Mouse (Mus musculus) heart, embryonic 15.5 days (tissue): ENCODE measurements around the gene Spock3. TPM values are rescaled to one million over a fixed set of nuclear protein-coding genes. Genes with fewer than 3 reads are reported as not detected.
"Not testable (repeated sequence)": the region's sequence is repeated elsewhere in the genome, so short reads cannot be mapped to it uniquely, and the experiment has no call there.

Experiments
- ATAC-seq: fragments of 200-750 bp; cut with Nextera tagmentation; replicated peaks from 2 replicates; pipeline ENCODE4 v1.8.0; 2017; ENCODE audit warnings: low read depth, moderate TSS enrichment; ENCODE audit not compliant: insufficient number of reproducible peaks, insufficient read depth, low FRiP score
- H3K27ac ChIP-seq: fragments of 300-500 bp; sonication (generic); 2 replicates; pipeline ENCODE4 v1.5.1; 2015; ENCODE audit warnings: mild to moderate bottlenecking, inconsistent platforms
- H3K27me3 ChIP-seq: fragments of 300-500 bp; sonication (generic); 2 replicates; pipeline ENCODE4 v1.6.1; 2015; ENCODE audit warnings: inconsistent platforms
- H3K36me3 ChIP-seq: fragments of 300-500 bp; sonication (generic); 2 replicates; pipeline ENCODE4 v1.6.1; 2015; ENCODE audit warnings: mild to moderate bottlenecking, inconsistent platforms
- H3K4me1 ChIP-seq: fragments of 300-500 bp; sonication (generic); replicated peaks from 2 replicates; pipeline ENCODE4 v1.6.1; 2015; ENCODE audit warnings: inconsistent platforms
- H3K4me2 ChIP-seq: fragments of 300-500 bp; sonication (generic); 2 replicates; pipeline ENCODE4 v1.6.1; 2015; ENCODE audit warnings: inconsistent platforms, mild to moderate bottlenecking, moderate library complexity
- H3K4me3 ChIP-seq: fragments of 300-500 bp; sonication (generic); 2 replicates; pipeline ENCODE4 v1.5.1; 2015; ENCODE audit warnings: mild to moderate bottlenecking, inconsistent platforms
- H3K9ac ChIP-seq: fragments of 300-500 bp; sonication (generic); 2 replicates; pipeline ENCODE4 v1.6.1; 2015; ENCODE audit warnings: mild to moderate bottlenecking, inconsistent platforms
- H3K9me3 ChIP-seq: fragments of 300-500 bp; sonication (generic); replicated peaks from 2 replicates; pipeline ENCODE4 v1.6.1; 2016; ENCODE audit warnings: inconsistent platforms
- WGBS: fragments of 180-500 bp; shearing (Covaris S2); methylation state at CpG from one replicate; pipeline ENCODE4 v1.1.7; 2015; ENCODE audit warnings: mixed read lengths; 5-methylcytosine and 5-hydroxymethylcytosine counted together
- polyA plus RNA-seq: library from polyadenylated mRNA; unstranded; fragments of >200 nt; fragmentation: Nextera tagmentation; extraction: Ambion mirVana; gene quantifications from 2 replicates; pipeline ENCODE4 v1.2.1, GENCODE M21; 2015

Spock3 gene
- polyA plus RNA-seq, 1 experiment from 2014 or later: 1.8 TPM

DNA sequence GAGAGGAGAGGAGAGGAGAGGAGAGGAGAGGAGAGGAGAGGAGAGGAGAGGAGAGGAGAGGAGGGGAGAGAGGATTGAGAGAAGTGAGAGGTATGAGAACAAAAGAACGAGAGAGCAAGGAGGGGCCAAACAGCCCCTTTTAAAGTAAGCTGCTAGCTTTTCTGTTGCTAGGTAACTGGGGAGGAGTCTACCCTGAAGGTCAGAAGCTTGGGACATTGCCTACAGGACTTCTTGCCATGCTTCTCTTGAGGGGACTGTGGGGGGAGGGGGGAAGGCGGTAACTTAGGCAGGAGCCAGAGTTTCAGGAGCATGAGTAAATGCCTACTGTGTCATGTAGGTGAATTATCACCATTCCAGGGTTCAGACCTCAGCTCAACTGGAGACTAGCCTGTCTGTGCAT lies 213.1 kb downstream of the Spock3 start:
- H3K36me3 ChIP-seq, ATAC-seq, H3K4me3 ChIP-seq, H3K4me2 ChIP-seq, H3K27ac ChIP-seq, H3K9me3 ChIP-seq, H3K9ac ChIP-seq, H3K4me1 ChIP-seq, H3K27me3 ChIP-seq: not testable (repeated sequence)
- WGBS: 63% methylated on average over 2 of the region's 2 CpGs

DNA sequence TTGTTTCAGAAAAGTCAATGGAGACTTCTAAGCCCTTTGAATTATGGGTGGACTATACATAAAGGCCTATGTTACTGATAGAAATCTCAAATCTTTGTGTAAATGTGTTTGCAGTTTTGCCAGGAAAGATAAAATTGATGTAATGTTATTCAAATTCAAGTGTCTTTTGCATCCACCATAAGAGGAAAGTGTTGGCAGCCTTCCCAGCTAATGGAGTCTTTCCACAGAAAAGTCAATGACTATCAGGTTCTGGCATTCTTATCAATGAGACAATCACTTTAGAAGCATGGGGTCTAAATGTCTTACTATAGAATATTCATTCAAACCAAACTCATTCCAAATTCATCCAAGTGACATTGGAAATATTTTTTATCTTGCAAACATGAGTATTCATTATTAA lies 214.5 kb downstream of the Spock3 start:
- Histone ChIP-seq H3K4me1 (no peaks in the 10 kb centered on the region), H3K36me3 (no peaks in the 10 kb centered on the region), H3K4me3 (no peak overlapping the region), H3K27me3 (no peaks in the 10 kb centered on the region), H3K9ac (no peak overlapping the region), H3K4me2 (no peak overlapping the region), H3K27ac (no peak overlapping the region), H3K9me3 (no peaks in the 10 kb centered on the region)
- ATAC-seq: no peak

DNA sequence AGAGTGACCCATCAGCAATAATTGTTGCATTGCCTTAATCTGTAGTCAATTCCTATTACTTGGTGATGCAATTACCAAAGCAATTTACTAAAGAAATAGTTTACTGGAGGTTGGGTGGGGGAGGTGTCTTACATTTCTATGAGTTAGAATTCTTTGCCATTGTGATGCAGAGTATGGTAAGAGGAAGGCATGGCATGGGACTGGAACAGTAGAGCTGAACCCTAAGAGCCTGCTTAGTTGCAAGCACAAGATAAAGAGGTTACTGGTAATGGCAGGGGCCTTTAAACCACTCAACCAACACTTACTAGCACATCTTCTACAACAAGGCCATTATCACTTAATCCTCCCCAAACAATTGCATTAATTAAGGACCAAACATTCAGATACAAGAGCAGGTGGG lies 219.1 kb downstream of the Spock3 start:
- no peak overlapping the region for H3K4me2 ChIP-seq
- H3K36me3 ChIP-seq: no peaks in the 10 kb centered on the region
- no peak overlapping the region for H3K27ac ChIP-seq
- no peaks in the 10 kb centered on the region for H3K27me3 ChIP-seq
- no peaks in the 10 kb centered on the region for H3K4me1 ChIP-seq
- ATAC-seq: no peak
- no peak overlapping the region for H3K9ac ChIP-seq
- H3K9me3 ChIP-seq: no peaks in the 10 kb centered on the region
- no peak overlapping the region for H3K4me3 ChIP-seq

GRCm38 (mm10) chr8:63181272-63181671 lies 230.5 kb downstream of the Spock3 start:
- ATAC-seq: no peak
- Histone ChIP-seq H3K4me3 (no peak overlapping the region), H3K4me1 (no peaks in the 10 kb centered on the region), H3K9ac (no peak overlapping the region), H3K27me3 (no peaks in the 10 kb centered on the region), H3K9me3 (no peaks in the 10 kb centered on the region), H3K36me3 (no peaks in the 10 kb centered on the region), H3K4me2 (no peak overlapping the region), H3K27ac (no peak overlapping the region)
- 83% methylated on average over 1 of the region's 1 CpGs for WGBS

DNA sequence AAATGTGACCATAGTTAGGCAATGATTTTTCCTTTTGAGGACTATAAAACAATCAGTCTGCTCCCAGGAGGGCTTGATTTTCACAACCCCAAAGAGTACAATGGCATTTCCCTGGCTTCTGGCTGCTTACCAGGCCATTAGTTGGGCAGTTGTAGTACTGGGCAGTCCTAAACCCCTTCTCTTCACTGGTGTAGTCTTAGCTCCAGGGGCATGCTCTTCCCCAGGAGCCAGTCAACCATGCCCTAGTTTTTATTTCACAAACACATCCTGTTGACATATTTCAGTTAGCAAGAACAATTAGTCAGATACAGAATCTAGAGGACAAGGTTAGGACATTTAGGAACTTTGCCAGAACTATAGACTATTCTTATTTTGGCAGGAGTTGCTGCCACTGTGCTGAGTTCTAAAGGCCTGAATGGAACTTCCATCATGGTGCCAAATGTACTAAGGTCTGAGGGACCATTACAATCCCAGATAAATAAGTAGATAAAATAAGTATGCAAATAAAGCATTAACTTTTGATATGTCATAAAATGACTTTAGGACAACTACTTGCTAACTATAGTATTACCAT lies 308.1 kb downstream of the Spock3 start:
- H3K36me3 ChIP-seq: no peaks in the 10 kb centered on the region
- H3K27me3 ChIP-seq: no peaks in the 10 kb centered on the region
- H3K4me2 ChIP-seq: no peak overlapping the region
- H3K27ac ChIP-seq: no peak overlapping the region
- H3K4me3 ChIP-seq: no peak overlapping the region
- H3K4me1 ChIP-seq: peaks cover 6% of the 10 kb centered on the region
- ATAC-seq: no peak
- H3K9me3 ChIP-seq: no peaks in the 10 kb centered on the region
- no peak overlapping the region for H3K9ac ChIP-seq

GRCm38 (mm10) chr8:63262516-63262915 lies 311.7 kb downstream of the Spock3 start:
- no peak overlapping the region; the same call in 1 of the 2 replicates for H3K27ac ChIP-seq
- 0 out of 2 replicates have a peak overlapping the region, but pooled peaks have one; percentile 13 for H3K4me2 ChIP-seq
- peak; percentile 81 for ATAC-seq
- no peaks in the 10 kb centered on the region for H3K36me3 ChIP-seq
- WGBS: 24% methylated on average over 4 of the region's 4 CpGs
- no peaks in the 10 kb centered on the region for H3K27me3 ChIP-seq
- H3K4me3 ChIP-seq: no peak overlapping the region
- no peak overlapping the region for H3K9ac ChIP-seq
- H3K9me3 ChIP-seq: no peaks in the 10 kb centered on the region
- peaks cover 6% of the 10 kb centered on the region for H3K4me1 ChIP-seq

GRCm38 (mm10) chr8:63335366-63335765 lies 384.6 kb downstream of the Spock3 start:
- 81% methylated on average over 1 of the region's 1 CpGs for WGBS
- no peak overlapping the region for H3K4me3 ChIP-seq
- H3K4me1 ChIP-seq: no peaks in the 10 kb centered on the region
- no peaks in the 10 kb centered on the region for H3K9me3 ChIP-seq
- no peak overlapping the region for H3K27ac ChIP-seq
- H3K9ac ChIP-seq: no peak overlapping the region
- H3K27me3 ChIP-seq: no peaks in the 10 kb centered on the region
- H3K4me2 ChIP-seq: no peak overlapping the region
- no peaks in the 10 kb centered on the region for H3K36me3 ChIP-seq
- no peak for ATAC-seq

DNA sequence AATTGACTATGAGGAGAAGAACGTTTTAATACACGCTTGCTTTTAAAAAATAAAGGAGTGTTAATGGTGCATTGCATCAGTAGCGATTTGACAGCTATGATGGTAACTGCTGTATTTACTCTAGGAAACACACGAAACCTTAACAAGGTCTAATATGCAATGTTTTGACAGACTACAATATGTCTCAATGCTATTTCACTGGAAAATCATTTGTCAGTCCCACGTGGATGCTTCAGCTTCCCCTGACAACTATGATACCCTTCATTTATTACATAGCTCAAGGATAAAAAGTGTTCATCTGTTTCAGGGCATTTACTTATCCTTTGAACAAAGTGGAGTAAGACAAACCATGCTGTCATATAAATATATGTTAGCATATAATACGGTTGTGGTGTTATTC lies 417.8 kb downstream of the Spock3 start:
- Histone ChIP-seq H3K27me3 (no peaks in the 10 kb centered on the region), H3K4me2 (no peak overlapping the region), H3K9ac (no peak overlapping the region), H3K9me3 (no peaks in the 10 kb centered on the region), H3K36me3 (no peaks in the 10 kb centered on the region), H3K4me1 (no peaks in the 10 kb centered on the region), H3K27ac (no peak overlapping the region), H3K4me3 (no peak overlapping the region)
- 67% methylated on average over 6 of the region's 6 CpGs for WGBS
- no peak for ATAC-seq

GRCm38 (mm10) chr8:63397659-63398058 lies 446.9 kb downstream of the Spock3 start:
- Histone ChIP-seq H3K4me1 (no peaks in the 10 kb centered on the region), H3K27ac (no peak overlapping the region), H3K9ac (no peak overlapping the region), H3K4me3 (no peak overlapping the region), H3K9me3 (no peaks in the 10 kb centered on the region), H3K4me2 (no peak overlapping the region), H3K27me3 (no peaks in the 10 kb centered on the region), H3K36me3 (no peaks in the 10 kb centered on the region)
- no peak for ATAC-seq
